Mouse (Mus musculus) midbrain, embryonic 12.5 days (tissue): ENCODE measurements at regions not wholly inside any gene's neighbourhood (a gene's known extent, or its start where the extent isn't known, plus 50 kb on each side); places are given as distances from the start of the nearest gene placed in this dataset. TPM values are rescaled to one million over a fixed set of nuclear protein-coding genes. Genes with fewer than 3 reads are reported as not detected.

Source experiments
- microRNA-seq: library from miRNA; unstranded; fragments of <30 nt; microRNA quantifications from one replicate; pipeline ENCODE4, GENCODE M21; 2017

Small RNAs in the stretch of these regions (microRNA-seq; reads per million reads assigned to microRNA genes)
- gene Gm24063: not detected
